Mouse (Mus musculus): Measurements from ENCODE around the gene Acsl6. TPM values are rescaled to one million over a fixed set of nuclear protein-coding genes. Genes with fewer than 3 reads are reported as not detected.

Gene Acsl6
- polyA plus RNA-seq, 1 experiment from 2014 or later, result 24.7 TPM

GRCm38 (mm10) chr11:54312603-54313002 is 9.0 kb downstream of the Acsl6 start:
- Histone ChIP-seq H3K9me3 (replicated peaks) (no peaks in the 10 kb centered on the region), H3K9ac (0 out of 2 replicates have a peak overlapping the region, but pooled peaks have one; percentile 51), H3K4me3 (no peak overlapping the region), H3K36me3 (ENCODE audit: poor library complexity, severe bottlenecking) (no peaks in the 10 kb centered on the region; the same call in 1 of the 2 replicates), H3K4me1 (peaks cover 49% of the 10 kb centered on the region), H3K27me3 (no peaks in the 10 kb centered on the region), H3K4me2 (no peak overlapping the region), H3K27ac (peak overlapping the region; percentile 77)
- ATAC-seq, result no peak
- WGBS, result 21% methylated on average over 1 of the region's 1 CpGs

GRCm38 (mm10) chr11:54313391-54314360 is 10.1 kb downstream of the Acsl6 start:
- H3K9ac ChIP-seq, result no peak overlapping the region
- no peak for ATAC-seq
- H3K4me1 ChIP-seq, result peaks cover 49% of the 10 kb centered on the region
- H3K36me3 ChIP-seq (ENCODE audit: poor library complexity, severe bottlenecking), result peaks cover 4% of the 10 kb centered on the region
- WGBS, result 70% methylated on average over 7 of the region's 7 CpGs
- H3K9me3 ChIP-seq (replicated peaks), result no peaks in the 10 kb centered on the region
- no peak overlapping the region for H3K4me2 ChIP-seq
- no peaks in the 10 kb centered on the region for H3K27me3 ChIP-seq
- no peak overlapping the region for H3K4me3 ChIP-seq
- no peak overlapping the region for H3K27ac ChIP-seq

GRCm38 (mm10) chr11:54314740-54315139 is 11.1 kb downstream of the Acsl6 start:
- WGBS, result 15% methylated on average over 3 of the region's 3 CpGs
- H3K4me2 ChIP-seq, result no peak overlapping the region

DNA sequence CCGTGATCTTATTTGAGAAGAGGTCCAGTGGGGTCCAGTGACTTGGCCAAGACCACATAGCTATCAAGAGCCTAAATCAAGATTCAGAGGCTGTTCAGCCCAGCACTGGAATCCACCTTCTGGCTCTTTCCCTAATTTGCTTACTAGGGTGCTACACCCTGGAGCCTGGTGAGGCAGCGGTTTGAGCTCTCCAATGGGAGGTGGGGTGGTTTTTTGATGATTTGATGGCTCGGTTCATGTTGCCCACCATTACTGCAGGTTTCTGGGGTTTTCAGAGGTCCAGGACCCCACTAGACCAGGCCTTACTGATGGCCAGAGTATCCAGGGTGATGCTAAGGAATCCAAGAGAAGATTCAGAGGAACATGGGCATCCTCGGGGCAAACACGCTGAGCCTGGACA is 11.7 kb downstream of the Acsl6 start:
- no peak overlapping the region for H3K4me2 ChIP-seq
- ATAC-seq, result no peak
- H3K4me3 ChIP-seq, result no peak overlapping the region
- 82% methylated on average over 5 of the region's 5 CpGs for WGBS
- peaks cover 11% of the 10 kb centered on the region for H3K36me3 ChIP-seq (ENCODE audit: poor library complexity, severe bottlenecking)
- no peaks in the 10 kb centered on the region for H3K27me3 ChIP-seq
- no peak overlapping the region for H3K9ac ChIP-seq
- peaks cover 48% of the 10 kb centered on the region for H3K4me1 ChIP-seq
- no peaks in the 10 kb centered on the region for H3K9me3 ChIP-seq (replicated peaks)
- no peak overlapping the region for H3K27ac ChIP-seq

More at GRCm38 (mm10) chr11:54314740-54315139, 11.1 kb downstream of the Acsl6 start:
- H3K27me3 ChIP-seq, result no peaks in the 10 kb centered on the region
- H3K4me3 ChIP-seq, result no peak overlapping the region
- peak; percentile 60 for ATAC-seq
- no peaks in the 10 kb centered on the region for H3K9me3 ChIP-seq (replicated peaks)
- H3K27ac ChIP-seq, result no peak overlapping the region
- peaks cover 5% of the 10 kb centered on the region for H3K36me3 ChIP-seq (ENCODE audit: poor library complexity, severe bottlenecking)
- peaks cover 49% of the 10 kb centered on the region for H3K4me1 ChIP-seq
- H3K9ac ChIP-seq, result 0 out of 2 replicates have a peak overlapping the region, but pooled peaks have one; percentile 35

- no peak overlapping the region for H3K4me3 ChIP-seq
- no peaks in the 10 kb centered on the region for H3K9me3 ChIP-seq (replicated peaks)
- ATAC-seq, result no peak
- H3K9ac ChIP-seq, result no peak overlapping the region
- peaks cover 28% of the 10 kb centered on the region for H3K4me1 ChIP-seq
- no peak overlapping the region for H3K4me2 ChIP-seq
- H3K36me3 ChIP-seq (ENCODE audit: poor library complexity, severe bottlenecking), result peaks cover 32% of the 10 kb centered on the region
- no peaks in the 10 kb centered on the region for H3K27me3 ChIP-seq
- 89% methylated on average over 8 of the region's 8 CpGs for WGBS
- H3K27ac ChIP-seq, result no peak overlapping the region
Measured at GRCm38 (mm10) chr11:54317361-54317760, 13.8 kb downstream of the Acsl6 start.

DNA sequence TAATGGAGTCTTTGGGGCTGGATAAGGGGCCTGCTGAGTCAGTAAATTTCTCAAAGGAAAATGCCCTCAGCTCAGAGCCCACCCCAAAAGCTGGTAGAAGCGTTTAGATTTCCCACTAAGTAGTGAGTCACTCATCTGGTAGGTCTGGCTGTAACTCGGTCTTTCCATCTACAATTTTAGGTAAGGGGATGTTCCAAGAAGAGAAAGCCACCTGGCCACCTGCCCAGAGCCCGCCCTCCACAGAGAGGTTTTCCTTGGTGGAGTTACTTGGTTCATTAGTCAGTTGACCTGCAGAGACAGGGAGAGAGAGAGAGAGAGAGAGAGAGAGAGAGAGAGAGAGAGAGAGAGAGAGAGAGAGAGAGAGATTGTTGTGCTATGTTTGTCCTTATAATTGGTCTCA is 14.2 kb downstream of the Acsl6 start:
- Histone ChIP-seq H3K27me3 (no peaks in the 10 kb centered on the region), H3K4me1 (peaks cover 23% of the 10 kb centered on the region), H3K36me3 (ENCODE audit: poor library complexity, severe bottlenecking) (peaks cover 36% of the 10 kb centered on the region), H3K27ac (no peak overlapping the region), H3K9ac (no peak overlapping the region), H3K9me3 (replicated peaks) (no peaks in the 10 kb centered on the region), H3K4me2 (no peak overlapping the region), H3K4me3 (no peak overlapping the region)
- no peak for ATAC-seq
- 81% methylated on average over 3 of the region's 3 CpGs for WGBS

DNA sequence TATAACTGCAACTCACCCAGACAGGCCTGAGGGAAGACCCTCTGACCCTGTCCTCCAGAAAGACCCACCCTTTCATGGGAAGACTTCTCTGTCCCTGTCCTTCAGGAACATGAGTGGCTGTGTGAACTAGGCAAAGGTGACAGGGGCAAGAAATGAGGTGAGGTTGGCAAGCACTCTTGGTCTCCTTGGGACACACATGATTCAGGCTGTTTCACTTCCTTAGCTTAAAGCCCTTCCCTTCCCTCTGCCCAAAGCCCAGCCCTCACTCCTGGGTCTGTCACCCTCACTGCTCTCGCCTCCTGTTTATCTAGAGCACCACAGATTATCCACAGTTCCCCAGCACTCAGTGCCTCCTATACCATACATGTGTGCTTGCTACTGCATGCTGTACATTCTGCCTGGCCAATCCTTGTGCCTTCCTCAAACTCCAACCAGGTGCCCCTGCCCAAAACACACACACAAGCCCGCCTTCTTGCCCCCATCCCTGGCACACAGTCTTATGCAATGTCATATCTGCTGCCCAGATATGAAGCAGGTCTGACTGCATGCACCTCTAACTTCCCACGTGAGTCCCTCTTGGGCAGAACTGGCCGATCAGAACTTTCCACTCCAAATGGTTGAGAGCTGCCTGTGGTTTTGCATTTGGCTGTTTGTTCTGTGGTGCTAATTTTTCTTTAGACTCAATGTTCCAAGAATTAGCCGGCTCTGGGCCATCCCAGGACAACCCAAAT is 18.4 kb downstream of the Acsl6 start:
- Histone ChIP-seq H3K4me3 (no peak overlapping the region), H3K4me1 (no peaks in the 10 kb centered on the region), H3K4me2 (no peak overlapping the region), H3K27me3 (no peaks in the 10 kb centered on the region), H3K9me3 (replicated peaks) (no peaks in the 10 kb centered on the region), H3K27ac (no peak overlapping the region), H3K9ac (no peak overlapping the region), H3K36me3 (ENCODE audit: poor library complexity, severe bottlenecking) (peaks cover 68% of the 10 kb centered on the region)
- no peak for ATAC-seq
- WGBS, result 86% methylated on average over 5 of the region's 5 CpGs

- ATAC-seq, result no peak
- Histone ChIP-seq H3K9me3 (replicated peaks) (no peaks in the 10 kb centered on the region), H3K27ac (no peak overlapping the region), H3K36me3 (ENCODE audit: poor library complexity, severe bottlenecking) (peaks cover 85% of the 10 kb centered on the region), H3K4me3 (no peak overlapping the region), H3K27me3 (no peaks in the 10 kb centered on the region), H3K9ac (no peak overlapping the region), H3K4me1 (no peaks in the 10 kb centered on the region), H3K4me2 (no peak overlapping the region)
- WGBS, result 89% methylated on average over 10 of the region's 10 CpGs
Measured at GRCm38 (mm10) chr11:54331463-54332183, 28.0 kb downstream of the Acsl6 start.

DNA sequence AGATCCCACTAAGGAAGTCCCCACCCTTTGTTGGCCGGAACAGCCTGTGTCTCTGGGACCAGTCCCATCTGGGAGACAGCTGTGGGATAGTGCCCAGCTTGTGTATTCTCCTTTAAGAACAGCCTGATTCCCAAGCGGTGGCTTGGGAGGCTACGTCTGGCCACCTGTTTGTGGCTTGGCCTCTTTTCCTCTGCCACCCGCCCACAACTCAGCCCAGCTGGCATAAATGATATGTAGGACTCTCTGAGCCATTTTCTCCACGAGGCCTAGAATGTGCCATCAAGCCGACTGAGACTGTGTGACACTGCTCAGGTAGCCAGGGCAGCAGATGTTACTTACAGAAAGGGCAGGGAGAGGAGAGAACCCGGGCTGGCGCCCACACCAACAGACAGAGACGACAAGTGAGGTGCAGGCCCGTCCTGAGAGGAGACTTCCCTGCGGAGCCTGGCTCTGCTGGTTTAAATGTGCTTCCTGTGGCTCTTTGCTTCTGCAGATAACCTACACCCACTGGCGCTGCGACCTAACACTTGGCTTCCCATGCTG is 32.6 kb downstream of the Acsl6 start:
- Histone ChIP-seq H3K27me3 (no peaks in the 10 kb centered on the region), H3K4me1 (no peaks in the 10 kb centered on the region), H3K9ac (no peak overlapping the region), H3K27ac (no peak overlapping the region; the same call in 1 of the 2 replicates), H3K4me3 (no peak overlapping the region), H3K4me2 (no peak overlapping the region), H3K9me3 (replicated peaks) (no peaks in the 10 kb centered on the region), H3K36me3 (ENCODE audit: poor library complexity, severe bottlenecking) (peaks cover 69% of the 10 kb centered on the region)
- 61% methylated on average over 12 of the region's 13 CpGs for WGBS
- ATAC-seq, result no peak

- H3K27me3 ChIP-seq, result no peaks in the 10 kb centered on the region
- H3K4me3 ChIP-seq, result no peak overlapping the region
- no peak overlapping the region for H3K4me2 ChIP-seq
- no peak overlapping the region for H3K27ac ChIP-seq
- ATAC-seq, result no peak
- no peak overlapping the region for H3K9ac ChIP-seq
- no peaks in the 10 kb centered on the region for H3K4me1 ChIP-seq
- no peaks in the 10 kb centered on the region for H3K9me3 ChIP-seq (replicated peaks)
- 58% methylated on average over 4 of the region's 4 CpGs for WGBS
- peaks cover 60% of the 10 kb centered on the region for H3K36me3 ChIP-seq (ENCODE audit: poor library complexity, severe bottlenecking)
Measured at GRCm38 (mm10) chr11:54343703-54344102, 40.1 kb downstream of the Acsl6 start.

- Histone ChIP-seq H3K9me3 (replicated peaks) (no peaks in the 10 kb centered on the region), H3K4me2 (no peak overlapping the region), H3K27me3 (no peaks in the 10 kb centered on the region), H3K4me1 (peaks cover 14% of the 10 kb centered on the region), H3K9ac (no peak overlapping the region), H3K27ac (no peak overlapping the region), H3K36me3 (ENCODE audit: poor library complexity, severe bottlenecking) (peaks cover 15% of the 10 kb centered on the region; the same call in 1 of the 2 replicates), H3K4me3 (no peak overlapping the region)
- 68% methylated on average over 5 of the region's 5 CpGs for WGBS
- no peak for ATAC-seq
Measured at GRCm38 (mm10) chr11:54351704-54352103, 48.1 kb downstream of the Acsl6 start.
